Mouse (Mus musculus): ENCODE data around the gene Tfrc.

Tfrc gene

GRCm38 (mm10) chr16:32608712-32609400 lies at the start of gene Tfrc:
TSS of gene Tfrc (plus strand) at chr16:32608920.
- in situ Hi-C loops (cut with MboI, MseI), result loop anchor here (5.0 kb wide), 1 partner anchor 97 kb away; no protein-coding TSS in a partner anchor

GRCm38 (mm10) chr16:32559493-32559892 lies 49.2 kb upstream of the Tfrc start:
- in situ Hi-C loops (cut with MboI, MseI), result no loop called here

GRCm38 (mm10) chr16:32563056-32563793 lies 45.5 kb upstream of the Tfrc start:
- in situ Hi-C loops (cut with MboI, MseI), result no loop called here

GRCm38 (mm10) chr16:32567282-32567681 lies 41.4 kb upstream of the Tfrc start:
- in situ Hi-C loops (cut with MboI, MseI), result no loop called here

GRCm38 (mm10) chr16:32568401-32568800 lies 40.3 kb upstream of the Tfrc start:
- in situ Hi-C loops (cut with MboI, MseI), result no loop called here

GRCm38 (mm10) chr16:32570042-32570441 lies 38.7 kb upstream of the Tfrc start:
- in situ Hi-C loops (cut with MboI, MseI), result no loop called here

- in situ Hi-C loops (cut with MboI, MseI), result no loop called here
Observed at GRCm38 (mm10) chr16:32572528-32572927, 36.2 kb upstream of the Tfrc start.

GRCm38 (mm10) chr16:32586482-32586881 lies 22.2 kb upstream of the Tfrc start:
- in situ Hi-C loops (cut with MboI, MseI), result no loop called here

- in situ Hi-C loops (cut with MboI, MseI), result no loop called here
Observed at GRCm38 (mm10) chr16:32588568-32588967, 20.2 kb upstream of the Tfrc start.

- in situ Hi-C loops (cut with MboI, MseI), result no loop called here
Observed at GRCm38 (mm10) chr16:32591521-32591920, 17.2 kb upstream of the Tfrc start.

GRCm38 (mm10) chr16:32593283-32593805 lies 15.4 kb upstream of the Tfrc start:
- in situ Hi-C loops (cut with MboI, MseI), result no loop called here

- in situ Hi-C loops (cut with MboI, MseI), result no loop called here
Observed at GRCm38 (mm10) chr16:32593916-32594315, 14.8 kb upstream of the Tfrc start.

GRCm38 (mm10) chr16:32594701-32595100 lies 14.0 kb upstream of the Tfrc start:
- in situ Hi-C loops (cut with MboI, MseI), result no loop called here

- in situ Hi-C loops (cut with MboI, MseI), result no loop called here
Observed at GRCm38 (mm10) chr16:32595142-32595855, 13.4 kb upstream of the Tfrc start.

- in situ Hi-C loops (cut with MboI, MseI), result no loop called here
Observed at GRCm38 (mm10) chr16:32597909-32598381, 10.8 kb upstream of the Tfrc start.

GRCm38 (mm10) chr16:32599151-32599550 lies 9.6 kb upstream of the Tfrc start:
- in situ Hi-C loops (cut with MboI, MseI), result no loop called here

GRCm38 (mm10) chr16:32602193-32602685 lies 6.5 kb upstream of the Tfrc start:
- in situ Hi-C loops (cut with MboI, MseI), result no loop called here

GRCm38 (mm10) chr16:32607562-32608343 lies 967 bp upstream of the Tfrc start:
- in situ Hi-C loops (cut with MboI, MseI), result loop anchor here (5.0 kb wide), 1 partner anchor 95 kb away; no protein-coding TSS in a partner anchor

- in situ Hi-C loops (cut with MboI, MseI), result loop anchor here (5.0 kb wide), 1 partner anchor 96 kb away; no protein-coding TSS in a partner anchor
Observed at GRCm38 (mm10) chr16:32608344-32608711, 392 bp upstream of the Tfrc start.

GRCm38 (mm10) chr16:32609401-32609779 lies 670 bp downstream of the Tfrc start:
- in situ Hi-C loops (cut with MboI, MseI), result loop anchor here (5.0 kb wide), 1 partner anchor 97 kb away; no protein-coding TSS in a partner anchor

All from regulatory T cell (primary cell).